Mouse (Mus musculus) ES-E14 (cell line): Measurements from ENCODE around the gene Cwc15. TPM values are rescaled to one million over a fixed set of nuclear protein-coding genes. Genes with fewer than 3 reads are reported as not detected.

Source experiments
- DNase-seq: peaks from one replicate; pipeline ENCODE4 v3.0.0-alpha.2; 2013; ENCODE audit warnings: low read depth, low spot score
- H3K27ac ChIP-seq: 2 replicates; pipeline ENCODE4 v1.5.1; 2012; ENCODE audit warnings: low read depth, mild to moderate bottlenecking, low read length, moderate library complexity, mixed read lengths; ENCODE audit not compliant: poor library complexity, insufficient read depth, severe bottlenecking
- H3K36me3 ChIP-seq: 2 replicates; pipeline ENCODE4 v1.6.1; 2012; ENCODE audit warnings: mild to moderate bottlenecking, low read length, moderate library complexity, mixed read lengths; ENCODE audit not compliant: control insufficient read depth, poor library complexity, insufficient read depth, severe bottlenecking
- H3K4me1 ChIP-seq, 2 experiments: fragments of 150-350 bp in 1 of 2; sonication (generic) in 1 of 2; 2 replicates each; pipeline ENCODE4 v1.6.1; 2012; ENCODE audit warnings: low read length in 2 of 2, mild to moderate bottlenecking in 1 of 2, mixed read lengths in 1 of 2; ENCODE audit not compliant: control insufficient read depth in 2 of 2, insufficient read depth in 2 of 2, poor library complexity in 1 of 2
- H3K4me3 ChIP-seq, 2 experiments: fragments of 150-350 bp in 1 of 2; sonication (generic) in 1 of 2; 2 replicates each; pipeline ENCODE4 v1.5.1; 2012; ENCODE audit warnings: low read length in 2 of 2, low read depth in 1 of 2, mild to moderate bottlenecking in 1 of 2, mixed read lengths in 1 of 2; ENCODE audit not compliant: insufficient read depth in 1 of 2, poor library complexity in 1 of 2, severe bottlenecking in 1 of 2
- H3K9ac ChIP-seq: 2 replicates; pipeline ENCODE4 v1.6.1; 2012; ENCODE audit warnings: low read depth, mild to moderate bottlenecking, low read length, mixed read lengths; ENCODE audit not compliant: poor library complexity, insufficient read depth, severe bottlenecking
- H3K9me3 ChIP-seq: fragments of 150-350 bp; sonication (generic); 2 replicates; pipeline ENCODE4 v1.6.1; 2012; ENCODE audit warnings: low read depth, mild to moderate bottlenecking, low read length; ENCODE audit not compliant: control insufficient read depth, insufficient read depth
- CHD2 ChIP-seq: IDR thresholded peaks from 2 replicates; pipeline ENCODE4 v1.6.1; 2014; ENCODE audit warnings: mild to moderate bottlenecking, low read depth, low read length, inconsistent platforms
- HCFC1 ChIP-seq: IDR thresholded peaks from 2 replicates; pipeline ENCODE4 v1.6.1; 2012; ENCODE audit warnings: low read length, inconsistent platforms, borderline replicate concordance; ENCODE audit not compliant: insufficient read depth
- MAFK ChIP-seq: IDR thresholded peaks from 2 replicates; pipeline ENCODE4 v1.6.1; 2014; ENCODE audit warnings: mild to moderate bottlenecking, low read depth, low read length, inconsistent platforms; ENCODE audit not compliant: insufficient read depth
- ZC3H11A ChIP-seq: IDR thresholded peaks from 2 replicates; pipeline ENCODE4 v1.6.1; 2012; ENCODE audit warnings: low read depth, mild to moderate bottlenecking, inconsistent platforms, low read length, borderline replicate concordance
- ZNF384 ChIP-seq: IDR thresholded peaks from 2 replicates; pipeline ENCODE4 v1.6.1; 2012; ENCODE audit warnings: low read depth, low read length, inconsistent platforms
- in situ Hi-C, 2 experiments: fragments of 600-800 bp; cut with MboI; formaldehyde crosslinking; loops; one replicate each; pipeline ENCODE4 v1.15.1; 2025; ENCODE audit warnings: low sequenced_read_pairs in 2 of 2, inconsistent platforms in 1 of 2; ENCODE audit not compliant: unreplicated experiment in 2 of 2
- total RNA-seq: library from RNA; depleted of rRNA; stranded (reverse); fragments of 300-350 nt; gene quantifications from 2 replicates; pipeline ENCODE4 v1.2.3, GENCODE M21; 2012

The Cwc15 gene
- total RNA-seq, 1 experiment: 112 TPM

DNA sequence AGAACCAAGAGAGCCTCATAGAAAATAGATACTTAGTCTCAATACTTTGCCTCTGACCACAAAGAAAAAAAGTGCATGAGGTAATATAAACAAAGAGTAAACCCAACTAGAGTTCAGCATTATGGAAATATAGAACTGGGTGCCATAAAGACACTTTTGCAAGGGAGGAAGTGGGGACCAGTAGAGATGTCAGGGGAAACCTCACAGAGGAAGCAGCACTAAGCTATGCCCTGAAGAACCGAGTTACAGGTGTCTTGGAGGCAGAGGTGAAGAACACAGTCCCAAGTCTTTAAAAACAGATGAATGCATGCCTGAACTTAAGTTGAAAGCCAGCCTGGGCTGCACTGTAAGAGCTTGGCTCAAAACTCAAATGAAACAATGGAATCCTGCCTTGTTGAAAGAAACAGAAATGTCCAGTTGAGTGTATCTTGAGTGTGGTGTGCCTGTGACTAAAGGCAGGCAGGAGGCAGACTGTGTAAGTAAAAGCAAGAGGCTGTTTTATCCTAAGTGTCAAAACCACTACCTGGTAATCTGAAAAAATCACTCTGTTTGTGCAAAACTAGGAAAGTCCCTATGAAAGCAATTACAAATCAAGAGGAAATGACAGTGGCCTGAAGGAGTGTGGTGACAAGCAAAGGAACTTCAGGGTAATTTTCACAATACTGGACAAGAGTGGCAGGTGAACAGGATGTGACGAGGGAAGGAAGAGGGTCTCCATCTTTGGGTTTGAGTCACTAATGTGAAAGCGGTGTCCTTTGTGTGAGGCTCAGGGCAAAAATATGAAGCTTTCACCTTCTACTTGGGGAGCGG is 1.3 kb upstream of the Cwc15 start:
- no peak overlapping the region for H3K9ac ChIP-seq

DNA sequence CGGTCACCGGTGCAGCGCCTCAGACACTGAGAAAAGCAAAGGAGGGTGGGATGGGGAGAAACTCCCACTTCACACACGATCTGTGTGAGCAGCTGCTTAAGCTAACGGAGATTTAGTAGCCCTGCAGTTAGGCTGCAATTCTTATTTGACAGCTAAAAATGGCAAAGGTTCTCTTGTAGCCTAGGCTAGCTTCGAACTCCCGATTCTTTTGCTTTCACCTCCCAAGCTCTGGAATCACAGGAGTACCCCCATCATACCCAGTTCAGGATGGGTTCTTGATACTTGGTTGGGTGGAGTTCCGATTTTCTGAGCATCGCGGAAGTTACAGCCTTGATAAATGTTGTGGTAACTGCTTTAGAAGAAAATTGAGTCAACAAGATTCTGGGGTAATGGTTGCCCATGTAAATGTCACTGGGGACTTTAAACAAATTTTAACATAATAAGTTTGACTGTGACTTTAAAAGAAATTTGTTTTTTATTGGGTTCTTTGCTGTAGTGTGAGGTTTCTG is 553 bp downstream of the Cwc15 start:
- peak; percentile 17 for DNase-seq
- Histone ChIP-seq H3K4me3 (peak overlapping the region; percentile 92 to 94), H3K9ac (peak overlapping the region; percentile 91), H3K9me3 (no peaks in the 10 kb centered on the region), H3K36me3 (peaks cover 13% of the 10 kb centered on the region), H3K4me1 (0 out of 4 replicates have a peak, but pooled peaks cover 0 to 3% of the 10 kb centered on the region in 2 experiments), H3K27ac (no peak overlapping the region)
- TF ChIP-seq ZC3H11A (no peak), MAFK (no peak), HCFC1 (no peak), CHD2 (no peak), ZNF384 (no peak)
- in situ Hi-C loops: no loop called here

More for the DNA sequence above, 1.3 kb upstream of the Cwc15 start:
- TF ChIP-seq MAFK (no peak), CHD2 (no peak), ZC3H11A (no peak), ZNF384 (no peak), HCFC1 (no peak)
- DNase-seq: no peak
- Histone ChIP-seq H3K9me3 (no peaks in the 10 kb centered on the region), H3K4me1 (0 out of 4 replicates have a peak, but pooled peaks cover 0 to 3% of the 10 kb centered on the region in 2 experiments), H3K36me3 (peaks cover 6% of the 10 kb centered on the region), H3K27ac (no peak overlapping the region), H3K4me3 (peak overlapping the region in 1 of 2 experiments; percentile 94; a peak in 2 of 4 replicates)
- in situ Hi-C loops: no loop called here

DNA sequence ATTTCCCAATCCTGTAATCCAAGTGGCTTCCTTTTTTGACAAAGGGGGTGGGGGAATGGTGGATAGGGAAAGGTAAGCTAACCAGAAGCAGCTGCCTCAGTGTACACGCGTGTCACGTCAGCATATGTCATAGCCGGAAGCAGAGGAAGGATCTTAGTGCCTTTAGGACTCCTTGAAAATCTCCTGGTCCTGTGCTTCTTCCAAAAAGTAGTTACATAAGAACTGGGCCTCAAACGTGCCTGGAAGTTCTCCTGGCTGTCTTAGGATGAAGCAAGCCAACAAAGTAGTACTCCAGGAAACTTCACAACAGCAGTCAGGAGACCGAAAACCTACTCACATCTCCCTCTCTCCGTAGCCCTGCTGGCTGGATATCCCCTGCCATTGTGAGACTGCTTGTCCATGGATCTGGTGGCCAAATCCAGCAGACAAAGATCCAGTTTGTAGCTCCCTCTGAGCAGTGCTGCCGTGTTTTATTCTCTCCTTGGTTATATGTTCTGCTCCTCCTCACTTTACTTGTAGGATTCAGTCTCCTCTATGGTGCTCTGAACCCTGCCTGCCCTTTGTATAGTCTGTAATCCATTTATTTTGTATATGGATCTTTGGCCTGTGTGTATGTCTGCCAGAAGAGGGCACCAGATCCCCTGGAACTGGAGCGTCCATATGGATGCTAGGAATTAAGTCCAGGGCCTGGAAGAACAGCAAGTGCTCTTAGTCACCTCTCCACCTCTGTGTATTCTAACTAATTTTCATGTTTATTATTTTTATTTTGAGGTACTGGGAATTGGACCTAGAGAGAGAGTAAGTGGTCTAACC is 12.4 kb downstream of the Cwc15 start:
- Histone ChIP-seq H3K36me3 (peaks cover 11% of the 10 kb centered on the region), H3K4me1 (no peaks in the 10 kb centered on the region), H3K27ac (no peak overlapping the region), H3K4me3 (no peak overlapping the region), H3K9me3 (no peaks in the 10 kb centered on the region), H3K9ac (no peak overlapping the region)
- peak; percentile 40 for DNase-seq
- in situ Hi-C loops: no loop called here
- TF ChIP-seq CHD2 (no peak), ZC3H11A (peak; percentile 61; the same call in 1 of the 2 replicates), ZNF384 (no peak), HCFC1 (no peak), MAFK (no peak)

DNA sequence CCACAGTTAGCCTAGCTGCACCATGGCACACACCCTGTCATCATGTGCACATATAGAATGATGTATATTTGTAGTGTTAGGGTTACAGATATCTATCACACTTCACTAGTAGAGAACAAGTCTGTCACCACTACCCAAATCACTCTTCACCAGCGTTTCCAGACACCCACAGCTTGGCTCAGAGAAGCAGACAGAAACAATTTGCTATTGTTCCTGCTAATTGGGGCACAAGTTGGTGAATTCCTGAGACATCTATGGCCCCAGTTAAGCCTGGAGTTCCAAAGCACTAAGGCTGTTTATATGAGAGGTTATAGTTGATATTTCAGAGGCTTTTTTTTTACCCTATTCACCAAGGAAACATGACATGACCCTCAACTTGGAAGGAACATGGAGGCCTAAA is 16.9 kb downstream of the Cwc15 start:
- Histone ChIP-seq H3K27ac (no peak overlapping the region), H3K4me3 (no peak overlapping the region), H3K9me3 (no peaks in the 10 kb centered on the region), H3K36me3 (no peaks in the 10 kb centered on the region), H3K9ac (no peak overlapping the region), H3K4me1 (no peaks in the 10 kb centered on the region)
- in situ Hi-C loops: loop anchor here in 1 of 2 experiments (5.0 kb wide), 1 partner anchor 180 kb away; no protein-coding TSS in a partner anchor
- TF ChIP-seq CHD2 (no peak), ZNF384 (no peak), ZC3H11A (no peak), HCFC1 (no peak), MAFK (no peak)
- DNase-seq: no peak
